Mouse (Mus musculus): Measurements from ENCODE around the gene Ccdc169.

The Ccdc169 gene

DNA sequence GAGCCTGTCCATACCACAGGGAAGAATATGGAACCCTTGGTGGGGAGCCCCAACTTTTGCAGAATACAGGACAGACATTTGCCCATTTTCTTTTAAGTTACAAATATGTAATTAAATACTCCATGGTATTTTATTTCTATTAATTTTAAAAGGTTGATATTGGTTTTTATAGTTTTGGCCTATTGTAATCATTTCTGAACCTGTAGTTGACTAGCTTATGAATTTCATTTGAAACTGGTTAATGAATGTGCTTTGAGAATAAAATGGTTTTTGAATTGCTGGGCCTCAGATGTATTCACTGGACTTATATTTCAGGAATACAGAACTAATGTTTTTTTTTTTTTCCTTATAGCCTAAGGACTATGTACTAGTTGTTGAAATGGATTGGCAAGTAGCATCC is at the start of gene Ccdc169:
Ccdc169 (plus strand) TSS at position 301 of the 400 bp plus-strand sequence.
- no peak for DNase-seq

DNA sequence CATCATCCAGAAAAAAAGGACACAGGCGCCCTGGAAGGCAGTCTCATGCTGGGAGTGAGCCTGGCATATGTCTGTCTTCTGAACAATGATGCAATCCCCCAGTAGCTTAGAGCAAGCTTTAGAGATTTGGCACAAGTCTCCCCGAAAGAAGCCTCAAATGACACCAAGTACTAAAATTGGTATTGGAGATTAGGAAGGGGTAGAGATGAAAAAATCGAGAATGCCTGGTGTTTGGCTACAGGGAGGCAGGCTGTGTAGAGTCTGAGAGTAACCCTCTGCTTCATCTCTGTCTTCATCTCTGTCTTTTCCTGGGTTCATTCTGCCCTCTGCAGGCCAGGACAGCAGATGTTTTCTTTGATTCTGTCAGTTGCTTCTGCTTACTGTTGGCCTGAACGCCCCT is 49.8 kb upstream of the Ccdc169 start:
- DNase-seq = no peak

DNA sequence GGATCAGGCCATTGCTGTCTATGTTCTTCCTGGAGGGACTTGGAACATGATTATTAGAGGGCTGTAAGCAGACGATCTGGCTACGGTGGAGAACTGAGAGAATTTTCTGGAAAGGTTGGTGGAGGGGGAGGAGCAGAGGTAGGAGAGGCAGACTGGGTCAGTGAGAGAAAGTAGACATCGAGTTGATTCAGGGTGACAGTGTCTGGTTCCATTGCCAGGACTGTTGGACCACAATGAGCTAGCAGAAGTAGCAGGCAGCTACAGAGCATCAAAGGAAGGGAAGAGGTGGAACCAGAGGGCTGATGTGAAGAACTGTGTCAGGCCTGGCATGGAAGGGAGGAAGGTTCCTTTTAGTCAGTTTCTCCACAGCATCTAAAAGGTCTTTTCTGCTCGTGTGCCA is 48.8 kb upstream of the Ccdc169 start:
- DNase-seq = no peak

DNA sequence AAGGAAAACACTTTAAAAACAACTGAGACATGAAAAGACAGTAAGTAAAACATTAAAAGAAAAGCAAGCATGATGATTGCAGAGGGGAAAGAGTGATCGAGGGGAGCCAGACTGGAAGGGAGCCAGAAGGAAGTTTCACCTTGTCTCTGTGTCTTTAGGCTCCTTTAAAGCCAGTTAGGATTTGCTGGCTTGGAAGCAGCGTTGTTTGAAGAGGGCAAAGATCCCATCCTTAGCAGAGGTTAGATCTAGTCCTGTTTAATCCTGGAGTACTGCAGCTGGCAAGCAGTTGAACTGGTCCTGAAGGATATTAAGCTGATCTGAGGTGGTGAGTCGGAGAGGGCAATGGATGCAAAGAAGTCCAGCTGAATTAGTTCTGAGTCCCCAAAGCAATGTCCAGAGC is 48.3 kb upstream of the Ccdc169 start:
- DNase-seq = peak; percentile 50

GRCm38 (mm10) chr3:55089291-55089690 is 47.8 kb upstream of the Ccdc169 start:
- DNase-seq = no peak

DNA sequence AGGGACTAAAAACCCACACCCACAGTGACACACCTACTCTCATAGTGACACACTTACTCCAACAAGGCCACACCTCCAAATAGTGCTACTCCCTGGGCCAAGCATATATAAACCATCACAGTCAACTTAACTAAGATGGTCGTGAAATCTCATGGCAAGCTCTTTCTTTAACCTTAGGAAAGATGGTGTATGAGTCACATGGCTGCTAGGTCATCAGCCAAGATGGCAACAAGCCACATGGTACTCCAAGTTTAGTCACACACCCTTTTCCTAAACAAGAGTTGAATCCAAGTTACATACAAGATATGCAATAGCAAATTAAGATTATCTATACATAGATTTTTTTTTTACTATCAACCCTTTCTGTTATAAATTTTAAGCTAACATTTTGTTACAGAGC is 44.0 kb upstream of the Ccdc169 start:
- DNase-seq = no peak

GRCm38 (mm10) chr3:55095968-55096654 is 41.0 kb upstream of the Ccdc169 start:
- no peak for DNase-seq

- DNase-seq = no peak
Observed at GRCm38 (mm10) chr3:55096655-55097005, 40.5 kb upstream of the Ccdc169 start.

DNA sequence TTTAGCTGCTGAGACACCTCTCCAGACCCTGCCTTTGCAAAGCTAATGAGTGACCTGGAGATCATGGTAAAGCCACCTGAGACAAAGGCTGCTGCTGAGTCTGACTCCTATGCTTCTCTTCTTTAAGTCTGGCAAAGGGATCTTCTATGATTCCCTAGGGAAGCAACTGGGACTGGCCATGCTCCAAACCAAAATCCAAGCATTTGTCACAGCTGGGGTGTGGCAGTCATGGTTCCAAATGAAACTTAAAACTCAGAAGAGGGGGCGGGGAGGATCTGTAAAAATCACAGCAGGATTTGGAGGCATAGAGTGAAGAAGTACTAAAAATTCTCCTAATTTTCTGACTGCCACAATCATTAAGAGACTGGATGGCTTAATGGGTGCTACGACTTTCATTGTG is 40.0 kb upstream of the Ccdc169 start:
- no peak for DNase-seq

DNA sequence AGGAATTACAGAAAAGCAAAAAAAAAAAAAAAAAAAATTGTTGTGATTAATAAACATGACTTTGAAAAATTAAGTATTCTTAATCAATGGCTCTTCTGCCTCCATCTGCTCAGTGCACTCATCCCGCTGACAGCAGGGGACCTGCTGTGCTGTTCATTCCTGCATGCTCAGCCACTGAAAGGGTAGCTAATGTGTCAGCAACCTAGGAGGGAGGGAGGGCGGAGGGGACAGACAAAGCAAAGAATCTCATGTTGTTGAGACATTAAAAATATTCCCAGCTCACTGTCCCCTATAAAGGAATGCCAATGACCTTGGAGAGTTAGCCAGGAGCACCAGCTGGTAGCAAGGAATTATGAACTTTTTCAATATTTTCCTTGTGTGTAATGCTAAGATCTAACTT is 39.1 kb upstream of the Ccdc169 start:
- no peak for DNase-seq

DNA sequence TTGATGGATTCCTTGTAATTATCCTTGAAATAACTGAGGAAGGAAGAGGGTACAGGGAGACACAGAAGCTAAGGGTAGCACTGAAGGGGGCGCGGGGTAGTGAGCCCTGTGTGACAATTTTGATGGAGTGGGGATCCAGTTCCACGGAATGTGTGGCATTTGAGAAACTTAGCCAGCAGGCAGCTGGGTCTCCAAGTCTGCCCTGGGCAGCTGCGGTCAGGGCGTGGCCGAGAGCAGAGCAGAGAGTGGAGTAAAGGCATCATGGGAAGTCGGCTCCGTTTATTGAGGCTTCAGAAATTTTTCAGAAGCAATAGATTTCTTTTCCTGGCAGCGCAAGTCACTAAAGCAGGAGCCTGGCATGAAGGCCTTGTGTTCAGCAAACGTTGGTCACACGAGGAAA is 38.1 kb upstream of the Ccdc169 start:
- no peak for DNase-seq

DNA sequence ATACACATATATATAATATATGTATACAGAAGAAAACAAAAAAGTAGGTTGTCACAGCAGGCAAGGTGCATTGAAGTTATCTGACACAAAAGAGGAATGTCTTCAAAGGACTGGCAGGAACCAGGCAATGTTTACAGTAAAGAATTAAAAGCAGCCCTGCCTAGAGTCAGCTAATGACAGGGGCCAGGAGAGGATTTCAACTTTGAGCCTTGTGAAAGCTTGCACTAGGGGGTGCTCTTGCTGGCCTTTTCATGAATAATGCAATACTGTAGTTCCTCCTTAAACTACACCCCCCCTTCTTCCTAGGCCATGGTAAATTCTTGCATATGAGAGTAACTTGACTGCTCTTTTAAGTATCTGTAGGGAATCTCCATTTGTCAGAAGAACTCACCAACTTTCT is 36.0 kb upstream of the Ccdc169 start:
- DNase-seq = no peak

DNA sequence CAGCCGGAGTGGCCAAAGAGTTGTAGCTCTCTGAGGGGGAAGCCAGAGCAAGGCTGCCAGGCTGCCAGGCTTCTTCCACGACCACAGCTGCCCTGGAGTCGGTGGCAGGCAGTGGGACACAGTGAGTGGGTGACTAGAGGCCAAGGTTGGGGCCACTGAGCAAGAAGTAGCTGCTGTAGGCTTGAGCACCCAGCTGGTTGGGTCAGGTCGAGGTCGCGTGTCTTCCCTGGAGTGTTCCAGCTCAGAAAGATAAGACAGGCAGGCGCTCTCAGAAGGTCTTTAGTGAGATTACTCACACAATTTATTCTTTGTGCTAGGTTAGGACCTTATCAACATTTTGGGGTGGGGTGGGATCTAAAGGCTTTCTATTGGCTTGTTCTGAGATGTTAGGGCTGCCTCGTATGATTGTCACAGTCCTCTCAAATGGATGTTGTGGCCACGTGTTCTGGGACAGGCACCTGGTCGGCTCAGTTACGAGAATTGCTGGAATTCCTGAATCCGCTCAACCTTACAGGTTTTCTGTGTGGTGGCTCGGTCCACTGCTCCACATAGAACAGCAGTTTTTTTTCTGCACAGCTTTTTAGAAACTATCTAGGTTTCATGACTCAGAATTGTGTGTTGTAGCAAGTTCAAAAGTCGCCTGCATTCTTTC is 31.6 kb upstream of the Ccdc169 start:
- peak; percentile 46 for DNase-seq

- no peak for DNase-seq
Observed at GRCm38 (mm10) chr3:55106051-55106450, 31.1 kb upstream of the Ccdc169 start.

DNA sequence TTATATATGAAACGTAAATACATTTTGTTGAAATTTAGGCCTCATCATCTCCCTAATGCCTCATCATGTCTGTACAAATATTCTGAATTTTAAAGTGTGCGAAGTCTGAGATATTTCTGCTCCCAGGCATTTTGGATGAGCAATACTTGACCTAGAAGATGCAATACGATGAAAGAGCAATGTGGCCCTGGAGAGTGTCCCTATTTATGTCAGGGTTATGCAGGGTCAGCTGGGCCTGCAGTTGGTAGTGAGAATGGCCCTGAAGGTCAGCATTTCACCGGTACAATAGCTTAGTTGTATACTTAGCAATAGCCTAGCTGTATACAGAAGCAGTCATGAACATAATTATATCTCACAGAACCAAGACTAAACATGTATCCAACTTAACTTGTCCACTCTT is 28.0 kb upstream of the Ccdc169 start:
- no peak for DNase-seq

- peak; percentile 97 for DNase-seq
Observed at GRCm38 (mm10) chr3:55111935-55112709, 25.0 kb upstream of the Ccdc169 start, which contains the start of gene Spg20. Gene Spg20, plus strand, starts transcription at chr3:55112108.

DNA sequence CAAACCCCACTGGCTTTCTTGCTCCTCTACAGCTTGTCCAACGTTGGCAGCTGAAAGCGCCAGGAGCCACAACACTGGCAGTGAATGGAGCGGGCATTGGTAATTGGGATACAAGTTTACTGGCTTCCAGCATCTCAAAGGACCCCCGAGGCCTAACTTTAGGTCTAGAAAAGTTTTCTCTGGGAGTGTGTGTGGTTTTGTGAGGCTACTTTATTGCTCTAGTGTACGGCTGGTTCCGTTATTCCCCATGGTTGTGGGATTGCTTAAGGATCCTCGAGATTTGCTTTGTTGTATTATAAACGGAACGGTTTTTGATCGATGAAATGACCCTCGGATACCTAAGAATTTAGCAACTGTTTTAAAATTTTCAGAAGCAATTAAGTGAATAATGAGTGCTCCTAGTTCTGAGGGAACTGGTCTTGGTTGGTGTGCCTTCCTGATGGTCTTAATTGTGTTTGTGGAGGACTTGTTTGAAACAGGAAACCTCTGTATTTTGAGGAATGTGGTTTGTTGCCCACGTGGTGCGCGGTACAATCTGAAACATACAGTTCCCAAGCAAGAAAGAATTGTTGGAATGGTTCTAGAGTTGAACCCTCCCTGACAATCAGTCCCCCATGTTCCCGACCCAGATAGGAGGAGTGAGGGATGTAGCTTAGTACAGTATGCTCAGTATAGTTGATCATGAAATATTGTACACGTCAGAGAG is 24.3 kb upstream of the Ccdc169 start:
- DNase-seq = no peak

DNA sequence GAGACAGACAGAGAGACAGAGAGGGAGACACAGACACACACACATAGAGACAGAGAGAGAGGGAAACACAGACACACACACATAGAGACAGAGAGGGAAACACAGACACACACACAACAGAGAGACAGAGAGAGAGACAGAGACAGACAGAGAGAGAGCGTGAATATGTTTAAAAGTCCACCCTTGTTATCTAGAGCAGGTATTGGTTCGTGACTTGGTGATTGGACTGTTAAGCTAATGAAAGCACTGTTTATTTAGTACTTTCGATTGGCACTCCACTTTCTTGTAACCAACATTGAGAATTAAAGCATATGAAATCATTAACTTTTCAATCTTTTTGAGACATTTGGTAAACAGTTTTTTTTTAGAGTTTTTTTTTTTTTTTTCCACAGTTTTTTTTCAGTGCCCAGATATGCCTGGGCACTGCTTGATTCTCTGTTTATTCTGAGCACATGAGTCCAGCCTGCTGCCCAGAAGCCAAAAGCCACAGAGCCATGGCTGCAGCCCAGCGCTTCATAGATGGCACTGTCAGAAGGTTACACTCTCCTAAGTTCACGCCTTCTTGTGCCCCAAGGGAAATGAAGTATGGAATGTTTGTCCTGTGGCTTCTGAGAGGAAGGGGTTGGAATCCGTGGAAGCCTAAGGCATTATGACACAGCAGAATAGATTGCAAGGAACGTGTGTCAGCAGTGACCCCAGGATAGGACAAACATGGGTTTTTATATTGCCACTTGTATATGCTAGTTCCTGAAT is 22.6 kb upstream of the Ccdc169 start:
- peak; percentile 32 for DNase-seq

GRCm38 (mm10) chr3:55115071-55115470 is 22.1 kb upstream of the Ccdc169 start:
- DNase-seq = no peak

GRCm38 (mm10) chr3:55115989-55116388 is 21.1 kb upstream of the Ccdc169 start:
- DNase-seq = no peak

- DNase-seq = no peak
Observed at GRCm38 (mm10) chr3:55119275-55119898, 17.8 kb upstream of the Ccdc169 start.

- no peak for DNase-seq
Observed at GRCm38 (mm10) chr3:55122336-55122870, 14.7 kb upstream of the Ccdc169 start.
